Mouse (Mus musculus): Measurements from ENCODE around the gene Zfp54. TPM values are rescaled to one million over a fixed set of nuclear protein-coding genes. Genes with fewer than 3 reads are reported as not detected.
"Not testable (repeated sequence)": the region's sequence is repeated elsewhere in the genome, so short reads cannot be mapped to it uniquely, and the experiment has no call there.

Zfp54 gene
- 4.8 and 6.1 TPM in 2 replicates for polyA plus RNA-seq (2014; fragmentation: Nextera tagmentation; extraction: Ambion mirVana)

DNA sequence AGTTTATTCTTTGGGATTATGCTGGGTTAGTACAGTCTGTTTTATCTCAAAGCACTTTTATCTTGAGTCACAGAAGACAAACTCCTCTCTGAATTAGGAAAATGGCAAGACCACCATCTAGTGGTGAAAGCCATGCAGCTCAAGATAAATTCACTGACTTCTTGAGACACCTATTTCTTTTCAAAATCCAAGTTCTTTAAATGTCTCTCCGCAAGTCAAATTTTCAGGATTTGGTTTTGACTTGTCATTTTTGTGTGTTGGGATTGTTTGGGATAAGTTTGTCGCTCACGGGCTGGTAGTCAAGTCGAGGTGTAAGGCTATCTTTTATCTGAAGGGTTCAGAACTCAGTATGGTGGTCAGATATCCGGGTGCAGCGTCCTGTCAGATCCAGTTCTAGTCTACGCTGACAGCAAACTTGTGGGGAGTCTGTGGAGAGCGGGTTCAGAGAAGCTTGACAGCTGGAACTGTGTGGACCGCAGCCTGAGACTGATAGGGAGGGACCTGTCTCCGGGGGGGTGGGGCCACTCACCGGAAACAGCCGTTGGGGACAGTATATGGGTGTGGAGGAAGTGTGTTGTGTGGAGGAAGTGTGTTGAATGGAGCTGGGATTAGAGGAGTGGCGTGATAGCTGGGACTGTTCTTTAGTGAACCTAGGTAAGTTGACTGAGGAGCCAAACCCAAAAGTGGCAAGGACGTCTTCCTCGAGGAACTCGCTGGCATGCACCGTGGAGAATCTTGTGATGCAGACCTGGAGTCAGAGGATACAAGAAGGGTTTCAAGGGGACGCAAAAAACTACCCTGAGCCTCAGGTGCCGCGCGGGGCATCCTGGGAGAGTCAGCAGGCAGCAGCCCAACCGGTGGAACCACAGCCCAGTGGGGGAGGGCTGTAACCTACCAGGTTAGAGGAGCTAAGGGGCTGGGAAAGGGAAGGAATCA lies at the start of gene Zfp54:
Gene Zfp54 (plus strand): TSS at position 564 of the 936 bp plus-strand sequence.
- H3K9ac ChIP-seq (ENCODE audit: low read length) = peak within 1 kb of the TSS; percentile 52
- peaks cover 3% of the 10 kb centered on the region; the same call in 1 of the 2 replicates for H3K4me1 ChIP-seq (replicated peaks; ENCODE audit: control insufficient read depth, insufficient read depth, low read length)

GRCm38 (mm10) chr17:21375311-21375710 lies 47.7 kb upstream of the Zfp54 start:
- no peak overlapping the region for H3K4me2 ChIP-seq (ENCODE audit: low read length)
- H3K27ac ChIP-seq (ENCODE audit: low read depth) = no peak overlapping the region
- no peaks in the 10 kb centered on the region for H3K4me1 ChIP-seq (replicated peaks; ENCODE audit: control insufficient read depth, insufficient read depth, low read length)
- 67% methylated on average over 1 of the region's 1 CpGs for WGBS
- H3K36me3 ChIP-seq (ENCODE audit: control insufficient read depth, insufficient read depth, low read length) = no peaks in the 10 kb centered on the region
- no peaks in the 10 kb centered on the region for H3K27me3 ChIP-seq (replicated peaks; ENCODE audit: control insufficient read depth, insufficient read depth, low read length)
- no peaks in the 10 kb centered on the region for H3K9me3 ChIP-seq (ENCODE audit: control insufficient read depth, low read length)
- no peak overlapping the region for H3K9ac ChIP-seq (ENCODE audit: low read length)
- ATAC-seq (replicated peaks; ENCODE audit: low FRiP score, low TSS enrichment, low read depth) = no peak
- no peak for DNase-seq (ENCODE audit: low spot score)
- no peak overlapping the region for H3K4me3 ChIP-seq (ENCODE audit: low read depth, low read length)

More for the DNA sequence above, at the start of gene Zfp54:
- Histone ChIP-seq H3K27me3 (replicated peaks; ENCODE audit: control insufficient read depth, insufficient read depth, low read length) (no peaks in the 10 kb centered on the region), H3K9me3 (ENCODE audit: control insufficient read depth, low read length) (no peaks in the 10 kb centered on the region), H3K4me3 (ENCODE audit: low read depth, low read length) (peak within 1 kb of the TSS; percentile 45), H3K4me2 (ENCODE audit: low read length) (peak within 1 kb of the TSS; percentile 92), H3K27ac (ENCODE audit: low read depth) (peak within 1 kb of the TSS; percentile 69; the same call in 1 of the 2 replicates), H3K36me3 (ENCODE audit: control insufficient read depth, insufficient read depth, low read length) (no peaks in the 10 kb centered on the region)
- ATAC-seq (replicated peaks; ENCODE audit: low FRiP score, low TSS enrichment, low read depth) (peak; percentile 100), DNase-seq (ENCODE audit: low spot score) (peak; percentile 80)
- WGBS = under 1% methylated on average over 22 of the region's 22 CpGs

DNA sequence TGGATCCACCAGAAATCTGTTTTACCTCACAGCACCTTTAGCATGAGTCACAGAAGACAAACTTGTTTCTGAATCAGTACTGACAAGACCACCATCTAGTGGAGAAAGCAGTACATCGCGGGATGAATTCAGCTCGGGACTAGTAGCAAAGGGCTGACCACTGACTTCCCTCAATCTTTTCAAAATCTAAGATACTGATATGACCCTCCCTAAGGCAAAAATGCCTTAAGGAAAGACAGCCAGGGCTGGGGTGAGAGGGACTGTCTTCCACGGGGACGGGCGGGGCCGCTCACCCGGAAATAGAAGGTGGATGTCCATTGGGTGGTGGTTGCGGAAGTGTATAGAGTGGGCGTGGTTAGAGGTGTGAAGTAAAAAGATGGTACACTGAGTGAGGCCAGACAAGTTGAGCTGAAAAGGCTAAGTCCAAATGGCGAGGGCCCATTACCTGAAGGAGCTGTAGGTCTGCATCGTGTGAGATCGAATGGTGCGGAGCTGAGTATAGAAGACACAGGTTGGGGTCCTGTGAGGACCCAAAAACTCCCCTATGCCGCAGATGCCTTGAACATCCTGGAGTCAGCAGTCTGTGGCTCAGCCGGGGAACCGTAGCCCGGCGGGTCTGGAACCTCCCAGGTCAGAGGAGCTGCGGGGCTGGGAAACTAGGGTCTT lies 39.5 kb upstream of the Zfp54 start, which contains the start of gene Zfp677:
Gene Zfp677 (plus strand): TSS at position 358 of the 666 bp plus-strand sequence.
- Histone ChIP-seq H3K4me3 (ENCODE audit: low read depth, low read length) (peak within 1 kb of the TSS; percentile 39), H3K36me3 (ENCODE audit: control insufficient read depth, insufficient read depth, low read length) (no peaks in the 10 kb centered on the region), H3K27ac (ENCODE audit: low read depth) (no peak within 1 kb of the TSS; the same call in 1 of the 2 replicates), H3K27me3 (replicated peaks; ENCODE audit: control insufficient read depth, insufficient read depth, low read length) (no peaks in the 10 kb centered on the region), H3K4me2 (ENCODE audit: low read length) (peak within 1 kb of the TSS; percentile 71), H3K4me1 (replicated peaks; ENCODE audit: control insufficient read depth, insufficient read depth, low read length) (no peaks in the 10 kb centered on the region), H3K9ac (ENCODE audit: low read length) (peak within 1 kb of the TSS; percentile 20), H3K9me3 (ENCODE audit: control insufficient read depth, low read length) (no peaks in the 10 kb centered on the region)
- 6% methylated on average over 20 of the region's 20 CpGs for WGBS
- ATAC-seq (replicated peaks; ENCODE audit: low FRiP score, low TSS enrichment, low read depth) (peak; percentile 99), DNase-seq (ENCODE audit: low spot score) (peak; percentile 86)

DNA sequence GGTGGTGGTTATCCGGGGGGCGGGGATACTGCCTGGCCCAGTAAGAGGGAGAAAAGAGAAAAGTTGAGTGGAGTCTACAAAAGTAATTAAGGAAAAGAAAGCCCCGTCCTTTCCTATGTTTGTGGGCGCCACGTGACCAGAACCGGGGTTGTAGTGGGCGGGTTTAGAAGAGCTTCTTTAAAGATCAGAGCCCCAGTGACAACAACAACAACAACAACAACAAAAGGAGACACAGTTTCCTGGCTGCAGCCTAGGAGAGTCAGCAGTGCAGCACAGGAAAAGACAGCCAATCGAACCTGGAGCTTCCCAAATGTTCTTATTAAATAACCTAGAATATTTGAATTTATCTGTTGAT lies 39.0 kb upstream of the Zfp54 start:
- H3K27me3 ChIP-seq (replicated peaks; ENCODE audit: control insufficient read depth, insufficient read depth, low read length) = no peaks in the 10 kb centered on the region
- peak overlapping the region; percentile 71 for H3K4me2 ChIP-seq (ENCODE audit: low read length)
- no peaks in the 10 kb centered on the region for H3K36me3 ChIP-seq (ENCODE audit: control insufficient read depth, insufficient read depth, low read length)
- DNase-seq (ENCODE audit: low spot score) (no peak), ATAC-seq (replicated peaks; ENCODE audit: low FRiP score, low TSS enrichment, low read depth) (peak; percentile 60)
- no peak overlapping the region; the same call in 1 of the 2 replicates for H3K27ac ChIP-seq (ENCODE audit: low read depth)
- no peaks in the 10 kb centered on the region for H3K9me3 ChIP-seq (ENCODE audit: control insufficient read depth, low read length)
- WGBS = 12% methylated on average over 8 of the region's 8 CpGs
- H3K9ac ChIP-seq (ENCODE audit: low read length) = peak overlapping the region; percentile 20
- H3K4me3 ChIP-seq (ENCODE audit: low read depth, low read length) = peak overlapping the region; percentile 39
- no peaks in the 10 kb centered on the region for H3K4me1 ChIP-seq (replicated peaks; ENCODE audit: control insufficient read depth, insufficient read depth, low read length)

DNA sequence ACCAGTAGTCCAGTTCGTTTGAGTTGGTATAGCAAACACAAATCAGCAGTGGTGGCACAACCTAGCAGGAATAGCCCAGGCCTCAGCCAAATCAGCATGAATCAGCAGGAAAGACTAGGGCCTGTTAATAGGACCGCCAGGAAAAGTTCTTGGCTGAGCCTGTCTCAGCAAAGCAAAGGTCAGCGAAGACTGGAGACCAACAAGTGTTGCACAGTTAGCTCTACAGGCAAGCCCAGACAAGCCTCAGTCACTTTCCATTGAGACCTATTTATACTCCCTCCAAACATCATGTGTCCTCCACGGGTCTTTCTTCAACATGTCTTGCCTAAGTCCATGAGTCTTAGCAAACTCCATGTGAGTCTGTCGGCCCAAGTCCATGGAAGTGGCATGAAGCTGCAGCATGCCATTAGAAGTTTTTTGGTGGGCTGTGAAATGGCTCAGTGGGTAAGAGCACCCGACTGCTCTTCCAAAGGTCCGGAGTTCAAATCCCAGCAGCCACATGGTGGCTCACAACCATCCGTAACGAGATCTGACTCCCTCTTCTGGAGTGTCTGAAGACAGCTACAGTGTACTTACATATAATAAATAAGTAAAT lies 15.9 kb downstream of the Zfp54 start:
- not testable (repeated sequence) for DNase-seq (ENCODE audit: low spot score); H3K4me1 ChIP-seq (replicated peaks; ENCODE audit: control insufficient read depth, insufficient read depth, low read length); H3K9me3 ChIP-seq (ENCODE audit: control insufficient read depth, low read length); ATAC-seq (replicated peaks; ENCODE audit: low FRiP score, low TSS enrichment, low read depth); H3K4me2 ChIP-seq (ENCODE audit: low read length); H3K9ac ChIP-seq (ENCODE audit: low read length); H3K36me3 ChIP-seq (ENCODE audit: control insufficient read depth, insufficient read depth, low read length); H3K27me3 ChIP-seq (replicated peaks; ENCODE audit: control insufficient read depth, insufficient read depth, low read length); H3K27ac ChIP-seq (ENCODE audit: low read depth); H3K4me3 ChIP-seq (ENCODE audit: low read depth, low read length)
- 80% methylated on average over 9 of the region's 9 CpGs for WGBS

DNA sequence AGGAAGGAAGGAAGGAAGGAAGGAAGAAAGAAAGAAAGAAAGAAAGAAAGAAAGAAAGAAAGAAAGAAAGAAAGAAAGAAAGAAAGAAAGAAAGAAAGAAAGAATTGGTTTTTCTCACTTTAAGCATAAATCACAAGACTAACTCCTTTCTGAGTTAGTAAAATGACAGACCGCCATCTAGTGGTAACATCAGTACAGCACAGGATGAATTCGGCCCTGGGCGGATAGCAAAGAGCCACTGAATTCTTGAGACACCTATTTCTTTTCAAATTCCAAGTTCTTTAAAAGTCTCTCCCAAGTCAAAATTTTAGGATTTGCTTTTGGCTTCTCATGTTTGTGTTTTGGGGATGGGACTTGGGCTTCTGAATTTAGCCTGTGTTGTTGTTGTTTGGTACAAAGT lies 26.6 kb downstream of the Zfp54 start:
- Histone ChIP-seq H3K27me3 (replicated peaks; ENCODE audit: control insufficient read depth, insufficient read depth, low read length) (no peaks in the 10 kb centered on the region), H3K4me2 (ENCODE audit: low read length) (peak overlapping the region; percentile 77), H3K4me3 (ENCODE audit: low read depth, low read length) (peak overlapping the region; percentile 70), H3K4me1 (replicated peaks; ENCODE audit: control insufficient read depth, insufficient read depth, low read length) (peaks cover 6% of the 10 kb centered on the region; the same call in 1 of the 2 replicates), H3K9me3 (ENCODE audit: control insufficient read depth, low read length) (no peaks in the 10 kb centered on the region), H3K36me3 (ENCODE audit: control insufficient read depth, insufficient read depth, low read length) (no peaks in the 10 kb centered on the region), H3K27ac (ENCODE audit: low read depth) (peak overlapping the region; percentile 96), H3K9ac (ENCODE audit: low read length) (peak overlapping the region; percentile 62)
- DNase-seq (ENCODE audit: low spot score) (no peak), ATAC-seq (replicated peaks; ENCODE audit: low FRiP score, low TSS enrichment, low read depth) (peak; percentile 74)
- WGBS = 0% methylated on average over 3 of the region's 3 CpGs

- peak within 1 kb of the TSS; percentile 70 for H3K4me3 ChIP-seq (ENCODE audit: low read depth, low read length)
- H3K4me2 ChIP-seq (ENCODE audit: low read length) = peak within 1 kb of the TSS; percentile 77
- H3K9ac ChIP-seq (ENCODE audit: low read length) = peak within 1 kb of the TSS; percentile 62
- under 1% methylated on average over 26 of the region's 26 CpGs for WGBS
- peak within 1 kb of the TSS; percentile 96 for H3K27ac ChIP-seq (ENCODE audit: low read depth)
- no peaks in the 10 kb centered on the region for H3K27me3 ChIP-seq (replicated peaks; ENCODE audit: control insufficient read depth, insufficient read depth, low read length)
- peaks cover 6% of the 10 kb centered on the region; the same call in 1 of the 2 replicates for H3K4me1 ChIP-seq (replicated peaks; ENCODE audit: control insufficient read depth, insufficient read depth, low read length)
- no peaks in the 10 kb centered on the region for H3K36me3 ChIP-seq (ENCODE audit: control insufficient read depth, insufficient read depth, low read length)
- DNase-seq (ENCODE audit: low spot score) (peak; percentile 92), ATAC-seq (replicated peaks; ENCODE audit: low FRiP score, low TSS enrichment, low read depth) (peak; percentile 100)
- no peaks in the 10 kb centered on the region for H3K9me3 ChIP-seq (ENCODE audit: control insufficient read depth, low read length)
Observed at GRCm38 (mm10) chr17:21450138-21450704, 27.2 kb downstream of the Zfp54 start, which contains the start of gene Zfp51. Gene Zfp51 (plus strand): TSS chr17:21450374.

- ATAC-seq (replicated peaks; ENCODE audit: low FRiP score, low TSS enrichment, low read depth) (no peak), DNase-seq (ENCODE audit: low spot score) (no peak)
- H3K27ac ChIP-seq (ENCODE audit: low read depth) = no peak overlapping the region
- peaks cover 43% of the 10 kb centered on the region for H3K36me3 ChIP-seq (ENCODE audit: control insufficient read depth, insufficient read depth, low read length)
- no peaks in the 10 kb centered on the region for H3K9me3 ChIP-seq (ENCODE audit: control insufficient read depth, low read length)
- 92% methylated on average over 5 of the region's 5 CpGs for WGBS
- no peaks in the 10 kb centered on the region for H3K4me1 ChIP-seq (replicated peaks; ENCODE audit: control insufficient read depth, insufficient read depth, low read length)
- no peaks in the 10 kb centered on the region for H3K27me3 ChIP-seq (replicated peaks; ENCODE audit: control insufficient read depth, insufficient read depth, low read length)
- no peak overlapping the region for H3K4me2 ChIP-seq (ENCODE audit: low read length)
- no peak overlapping the region for H3K9ac ChIP-seq (ENCODE audit: low read length)
- no peak overlapping the region for H3K4me3 ChIP-seq (ENCODE audit: low read depth, low read length)
Observed at GRCm38 (mm10) chr17:21463550-21463949, 40.5 kb downstream of the Zfp54 start.
